Comparison of ENCODE assay signal across 7 mouse cellular contexts in the genomic region with DNA sequence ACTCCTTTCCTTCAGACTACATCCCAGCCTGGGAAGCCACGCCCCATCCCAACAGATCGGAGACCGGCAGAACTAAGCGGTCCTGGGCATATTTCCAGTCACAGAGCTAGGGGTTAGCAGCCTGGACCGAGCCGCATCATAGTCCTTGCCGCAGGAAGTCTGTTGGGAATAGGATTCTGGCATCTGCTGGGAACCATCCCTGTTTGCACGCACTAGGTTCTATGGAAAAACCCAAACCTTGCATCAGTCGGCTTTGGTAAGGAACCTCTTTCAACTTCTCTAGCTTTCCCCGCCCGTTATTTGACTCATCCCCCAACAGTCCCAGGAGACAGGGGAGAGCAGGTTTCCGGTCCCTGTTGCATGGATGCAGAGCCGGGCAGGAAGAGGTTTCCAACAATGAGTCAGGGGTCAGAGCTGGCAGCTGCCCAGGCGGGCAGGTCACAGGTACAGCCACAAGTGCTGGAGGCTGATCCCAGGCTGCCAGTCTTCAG. TPM values are rescaled to one million over a fixed set of nuclear protein-coding genes. Genes with fewer than 3 reads are reported as not detected.
DNase-seq lines count a peak whose midpoint lies in the region; ATAC-seq and TF ChIP-seq lines count a peak whose summit lies in the region.

No protein-coding gene starts in this region.

- H3K4me2 ChIP-seq in forebrain, postnatal 0 days (ENCODE audit: low read depth): peak overlapping the region; percentile 30
- peak overlapping the region; percentile 8; the same call in 1 of the 2 replicates for H3K4me2 ChIP-seq in hindbrain, postnatal 0 days (ENCODE audit: low read depth, low read length)
- H3K4me2 ChIP-seq in liver, embryonic 13.5 days: peak overlapping the region; percentile 25
- peak overlapping the region; percentile 42 for H3K4me2 ChIP-seq in stomach, embryonic 15.5 days

- no peak for TF ChIP-seq CTCF in ES-Bruce4 (IDR thresholded peaks at IDR 0.05; ENCODE audit: low read depth, low read length)
- no peak for TF ChIP-seq CTCF in forebrain, postnatal 0 days (IDR thresholded peaks at IDR 0.05; ENCODE audit: low read depth)
- no peak for TF ChIP-seq CTCF in hindbrain, postnatal 0 days (IDR thresholded peaks at IDR 0.05; ENCODE audit: low read depth)

- H3K9me3 ChIP-seq in ES-Bruce4 (replicated peaks; ENCODE audit: control insufficient read depth, insufficient read depth, low read length, poor library complexity, severe bottlenecking): no peaks in the 10 kb centered on the region
- H3K9me3 ChIP-seq in forebrain, postnatal 0 days (ENCODE audit: low read length): no peaks in the 10 kb centered on the region
- no peaks in the 10 kb centered on the region for H3K9me3 ChIP-seq in hindbrain, postnatal 0 days (ENCODE audit: low read length)
- no peaks in the 10 kb centered on the region for H3K9me3 ChIP-seq in liver, embryonic 13.5 days (replicated peaks)
- H3K9me3 ChIP-seq in stomach, embryonic 15.5 days: no peaks in the 10 kb centered on the region

- 0 out of 2 replicates have a peak overlapping the region, but pooled peaks have one; percentile 3 for H3K9ac ChIP-seq in ES-Bruce4 (ENCODE audit: low read depth, poor library complexity, severe bottlenecking)
- H3K9ac ChIP-seq in forebrain, postnatal 0 days: no peak overlapping the region
- H3K9ac ChIP-seq in hindbrain, postnatal 0 days (replicated peaks; ENCODE audit: low read length): no peak overlapping the region
- no peak overlapping the region for H3K9ac ChIP-seq in liver, embryonic 13.5 days
- no peak overlapping the region for H3K9ac ChIP-seq in stomach, embryonic 15.5 days

- TF ChIP-seq EP300 in ES-Bruce4 (IDR thresholded peaks at IDR 0.05; ENCODE audit: insufficient read depth, low read depth, low read length): no peak

- TF ChIP-seq POLR2A in ES-Bruce4 (IDR thresholded peaks at IDR 0.05; ENCODE audit: insufficient read depth, low read length): no peak

- peak; percentile 17; the same call in 1 of the 2 replicates for ATAC-seq in forebrain, postnatal 0 days
- ATAC-seq in hindbrain, postnatal 0 days: peak; percentile 28; the same call in 1 of the 2 replicates
- no peak for ATAC-seq in liver, embryonic 13.5 days (ENCODE audit: low read depth)
- peak; percentile 23; the same call in 1 of the 2 replicates for ATAC-seq in stomach, embryonic 15.5 days (ENCODE audit: insufficient read depth, low FRiP score, low read depth)

- peak overlapping the region; percentile 73 for H3K4me3 ChIP-seq in ES-Bruce4 (ENCODE audit: low read depth, low read length)
- H3K4me3 ChIP-seq in forebrain, postnatal 0 days (ENCODE audit: low read depth, low read length): no peak overlapping the region
- no peak overlapping the region for H3K4me3 ChIP-seq in hindbrain, postnatal 0 days (ENCODE audit: low read length)
- H3K4me3 ChIP-seq in liver, embryonic 13.5 days (replicated peaks): no peak overlapping the region
- peak overlapping the region; percentile 11; the same call in 1 of the 2 replicates for H3K4me3 ChIP-seq in stomach, embryonic 15.5 days (replicated peaks)

- WGBS in forebrain, postnatal 0 days: 10% methylated on average over 14 of the region's 14 CpGs
- WGBS in hindbrain, postnatal 0 days: 10% methylated on average over 14 of the region's 14 CpGs
- WGBS in liver, embryonic 13.5 days (ENCODE audit: insufficient replicate concordance): 10% methylated on average over 14 of the region's 14 CpGs
- WGBS in stomach, embryonic 15.5 days: 6% methylated on average over 14 of the region's 14 CpGs

- H3K27me3 ChIP-seq in ES-Bruce4 (ENCODE audit: control insufficient read depth, insufficient read depth, low read length, poor library complexity, severe bottlenecking): no peaks in the 10 kb centered on the region
- H3K27me3 ChIP-seq in forebrain, postnatal 0 days (ENCODE audit: insufficient read depth, low read length): no peaks in the 10 kb centered on the region
- H3K27me3 ChIP-seq in hindbrain, postnatal 0 days (ENCODE audit: insufficient read depth, low read length): no peaks in the 10 kb centered on the region
- H3K27me3 ChIP-seq in liver, embryonic 13.5 days: peaks cover 50% of the 10 kb centered on the region
- no peaks in the 10 kb centered on the region for H3K27me3 ChIP-seq in stomach, embryonic 15.5 days (replicated peaks)

- DNase-seq in adrenal gland, adult 8-10 months: peak; percentile 77
- no peak for DNase-seq in forebrain, postnatal 0 days
- peak; percentile 67 for DNase-seq in hindbrain, postnatal 0 days (ENCODE audit: low spot score)
- no peak for DNase-seq in liver, embryonic 13.5 days
- no peak for DNase-seq in left cerebral cortex, adult 18-20 months (ENCODE audit: low spot score in 2 of 2)

- H3K36me3 ChIP-seq in ES-Bruce4 (ENCODE audit: control insufficient read depth, insufficient read depth, low read length, poor library complexity, severe bottlenecking): no peaks in the 10 kb centered on the region
- no peaks in the 10 kb centered on the region for H3K36me3 ChIP-seq in forebrain, postnatal 0 days (ENCODE audit: insufficient read depth)
- no peaks in the 10 kb centered on the region for H3K36me3 ChIP-seq in hindbrain, postnatal 0 days (ENCODE audit: insufficient read depth, low read length)
- no peaks in the 10 kb centered on the region for H3K36me3 ChIP-seq in liver, embryonic 13.5 days
- H3K36me3 ChIP-seq in stomach, embryonic 15.5 days: no peaks in the 10 kb centered on the region

- H3K4me1 ChIP-seq in ES-Bruce4 (ENCODE audit: control insufficient read depth, insufficient read depth, low read length): peaks cover 7% of the 10 kb centered on the region
- H3K4me1 ChIP-seq in forebrain, postnatal 0 days (ENCODE audit: insufficient read depth): peaks cover 3% of the 10 kb centered on the region; the same call in 1 of the 2 replicates
- peaks cover 16% of the 10 kb centered on the region; the same call in 1 of the 2 replicates for H3K4me1 ChIP-seq in hindbrain, postnatal 0 days (ENCODE audit: insufficient read depth, low read length)
- peaks cover 44% of the 10 kb centered on the region for H3K4me1 ChIP-seq in liver, embryonic 13.5 days (replicated peaks)
- H3K4me1 ChIP-seq in stomach, embryonic 15.5 days: peaks cover 44% of the 10 kb centered on the region

- H3K27ac ChIP-seq in ES-Bruce4 (ENCODE audit: insufficient read depth, low read length): peak overlapping the region; percentile 80
- peak overlapping the region; percentile 40; the same call in 1 of the 2 replicates for H3K27ac ChIP-seq in forebrain, postnatal 0 days (ENCODE audit: low read depth, low read length)
- peak overlapping the region; percentile 37 for H3K27ac ChIP-seq in hindbrain, postnatal 0 days
- peak overlapping the region; percentile 8; the same call in 1 of the 2 replicates for H3K27ac ChIP-seq in liver, embryonic 13.5 days
- peak overlapping the region; percentile 92 for H3K27ac ChIP-seq in stomach, embryonic 15.5 days

RNA-seq across cellular contexts. Expression of a gene that starts 30.0 kb away (rescaled TPM):
- 29.3 and 29.6 TPM in 2 replicates for polyA plus RNA-seq in ES-Bruce4 (2011; ENCODE audit: insufficient read depth, insufficient read length, low read depth, missing spikeins)
- 10 to 100 TPM; 59.3 to 67.0 (median 62.9) TPM for total RNA-seq in adrenal gland, adult 8-10 months (2022)
- total RNA-seq in forebrain, postnatal 0 days (2014; rRNA removed): 35.2 and 41.1 TPM in 2 replicates
- 21.2 and 23.5 TPM in 2 replicates for polyA plus RNA-seq in forebrain, postnatal 0 days (2015; fragmentation: Nextera tagmentation; extraction: Ambion mirVana)
- total RNA-seq in hindbrain, postnatal 0 days (2014; rRNA removed): 45.1 and 56.8 TPM in 2 replicates
- polyA plus RNA-seq in hindbrain, postnatal 0 days (2015; fragmentation: Nextera tagmentation; extraction: Ambion mirVana): 25.5 and 26.4 TPM in 2 replicates
- 13.4 and 15.5 TPM in 2 replicates for polyA plus RNA-seq in liver, embryonic 13.5 days (2015; fragmentation: Nextera tagmentation; extraction: Ambion mirVana)
- 20.6 and 22.0 TPM in 2 replicates for polyA plus RNA-seq in stomach, embryonic 15.5 days (2015; fragmentation: Nextera tagmentation; extraction: Ambion mirVana)
- total RNA-seq in left cerebral cortex, adult 18-20 months (2021): 10 to 100 TPM; 47.3 to 49.6 TPM

RNA-seq across cellular contexts. Expression of a gene that starts 42.2 kb away (rescaled TPM):
- polyA plus RNA-seq in ES-Bruce4 (2011; ENCODE audit: insufficient read depth, insufficient read length, low read depth, missing spikeins): 172 and 176 TPM in 2 replicates
- 10 to 100 TPM; 27.9 to 91.5 (median 34.7) TPM for total RNA-seq in adrenal gland, adult 8-10 months (2022)
- total RNA-seq in forebrain, postnatal 0 days (2014; rRNA removed): 40.0 and 40.7 TPM in 2 replicates
- polyA plus RNA-seq in forebrain, postnatal 0 days (2015; fragmentation: Nextera tagmentation; extraction: Ambion mirVana): 52.9 and 57.8 TPM in 2 replicates
- total RNA-seq in hindbrain, postnatal 0 days (2014; rRNA removed): 55.9 and 76.6 TPM in 2 replicates
- polyA plus RNA-seq in hindbrain, postnatal 0 days (2015; fragmentation: Nextera tagmentation; extraction: Ambion mirVana): 55.2 and 56.9 TPM in 2 replicates
- polyA plus RNA-seq in liver, embryonic 13.5 days (2015; fragmentation: Nextera tagmentation; extraction: Ambion mirVana): 2.7 and 2.8 TPM in 2 replicates
- 45.6 and 45.8 TPM in 2 replicates for polyA plus RNA-seq in stomach, embryonic 15.5 days (2015; fragmentation: Nextera tagmentation; extraction: Ambion mirVana)
- total RNA-seq in left cerebral cortex, adult 18-20 months (2021): 10 to 100 TPM; 35.8 to 41.3 TPM

Comparison
In these comparisons a context has a peak if more than half of its experiments do, and no peak if none do; other contexts are left out.
1. H3K27ac ChIP-seq: peak in every context shown above with its lines; median percentile 92 in stomach, embryonic 15.5 days; 80 in ES-Bruce4; 40 in forebrain, postnatal 0 days; 37 in hindbrain, postnatal 0 days; 8 in liver, embryonic 13.5 days.
2. H3K4me3 ChIP-seq: peak in ES-Bruce4 (single experiment) and stomach, embryonic 15.5 days (single experiment); none in forebrain, postnatal 0 days (single experiment), hindbrain, postnatal 0 days (single experiment) and liver, embryonic 13.5 days (single experiment).
3. DNase-seq: peak in adrenal gland, adult 8-10 months (single experiment) and hindbrain, postnatal 0 days (single experiment); none in forebrain, postnatal 0 days (single experiment), liver, embryonic 13.5 days (single experiment) and left cerebral cortex, adult 18-20 months (0 of 2).
4. RNA of a gene that starts 42.2 kb away (polyA plus RNA-seq): 172 to 176 TPM in ES-Bruce4, 52.9 to 57.8 TPM in forebrain, postnatal 0 days, 55.2 to 56.9 TPM in hindbrain, postnatal 0 days and 45.6 to 45.8 TPM in stomach, embryonic 15.5 days; 2.7 to 2.8 TPM in liver, embryonic 13.5 days; every median in the first group is over 10 times any median in the second.
5. Peak in every context shown above with its lines, with median percentiles within 50 percentile points of each other: H3K4me2 ChIP-seq.